Mouse (Mus musculus): ENCODE results near the gene Tenm4. TPM values are rescaled to one million over a fixed set of nuclear protein-coding genes. Genes with fewer than 3 reads are reported as not detected.

The Tenm4 gene
- total and polyA plus RNA-seq, 3 experiments, result 9.2 to 15.2 TPM; not detected in 1

GRCm38 (mm10) chr7:96705307-96706129, 534.5 kb downstream of the Tenm4 start (continued):
- peak; percentile 85 for TF ChIP-seq MXI1 (IDR thresholded peaks at IDR 0.05; ENCODE audit: low read depth, low read length)
- peak; percentile 98 for TF ChIP-seq GATA1 (IDR thresholded peaks at IDR 0.05; ENCODE audit: low read depth, low read length)
- TF ChIP-seq KAT2A (conservative IDR thresholded peaks at IDR 0.05; ENCODE audit: low read depth, low read length), result no peak
- peak; percentile 97 for TF ChIP-seq ZMIZ1 (IDR thresholded peaks at IDR 0.05; ENCODE audit: low read depth, low read length)
- TF ChIP-seq ZNF384 (IDR thresholded peaks at IDR 0.05; ENCODE audit: low read depth, low read length), result no peak
- 0 out of 2 replicates have a peak, but pooled peaks have one; percentile 72 for TF ChIP-seq CHD1 (IDR thresholded peaks at IDR 0.05; ENCODE audit: low read depth, low read length)
- peak; percentile 94 for TF ChIP-seq TCF12 (IDR thresholded peaks at IDR 0.05; ENCODE audit: low read depth, low read length)
- peak; percentile 65 for TF ChIP-seq MYB (IDR thresholded peaks at IDR 0.05; ENCODE audit: low read depth, low read length)
- TF ChIP-seq USF1 (IDR thresholded peaks at IDR 0.05; ENCODE audit: low read depth, low read length), result 0 out of 2 replicates have a peak, but pooled peaks have one; percentile 47
- TF ChIP-seq POLR2AphosphoS5 (IDR thresholded peaks at IDR 0.05; ENCODE audit: borderline replicate concordance, low read depth, low read length), result no peak
- no peak for TF ChIP-seq E2F4 (IDR thresholded peaks at IDR 0.05; ENCODE audit: borderline replicate concordance, low read depth, low read length)
- peak; percentile 66; the same call in 1 of the 2 replicates for TF ChIP-seq BHLHE40 (IDR thresholded peaks at IDR 0.05; ENCODE audit: borderline replicate concordance, low read depth, low read length)
- TF ChIP-seq ELF1 (IDR thresholded peaks at IDR 0.05; ENCODE audit: low read depth, low read length), result no peak; the same call in 1 of the 2 replicates
- TF ChIP-seq CTCF (IDR thresholded peaks at IDR 0.05 in 2 of 3, conservative IDR thresholded peaks at IDR 0.05 in 1 of 3; ENCODE audit: control insufficient read depth in 1 of 3, insufficient read depth in 1 of 3, low read depth in 2 of 3, low read length in 3 of 3, poor library complexity in 1 of 3, severe bottlenecking in 1 of 3), result no peak
- peak; percentile 76 for TF ChIP-seq NELFE (IDR thresholded peaks at IDR 0.05; ENCODE audit: low read depth, low read length)
- no peak for TF ChIP-seq UBTF (IDR thresholded peaks at IDR 0.05; ENCODE audit: borderline replicate concordance, insufficient read depth, low read depth, low read length)
- no peak for TF ChIP-seq SMC3 (IDR thresholded peaks at IDR 0.05; ENCODE audit: low read depth, low read length)
- TF ChIP-seq TBP (IDR thresholded peaks at IDR 0.05; ENCODE audit: low read depth, low read length), result peak; percentile 94
- peak; percentile 98 for TF ChIP-seq MYC (IDR thresholded peaks at IDR 0.05; ENCODE audit: low read depth, low read length)
- TF ChIP-seq EP300 (IDR thresholded peaks at IDR 0.05; ENCODE audit: low read depth in 1 of 2, low read length in 2 of 2), result peak; percentile 98 to 99

DNA sequence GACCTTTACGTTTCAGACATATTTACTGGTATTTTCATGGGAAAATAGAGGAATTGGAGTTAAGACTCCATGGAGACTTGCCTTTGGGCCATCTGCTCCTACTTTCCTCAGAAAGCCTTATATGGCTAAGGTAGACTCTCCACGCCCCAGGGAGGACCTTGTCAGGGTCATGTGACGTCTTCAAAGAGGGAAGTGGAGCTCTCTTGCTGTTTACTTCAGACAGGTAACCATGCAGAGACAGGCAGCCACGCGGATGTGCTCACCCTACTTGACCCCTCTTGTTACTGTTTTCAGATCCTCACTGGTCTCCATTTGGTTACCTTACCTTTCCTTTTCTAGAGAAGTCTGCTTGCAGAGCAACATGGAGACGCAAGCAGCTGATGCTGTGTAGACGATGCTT, 535.5 kb downstream of the Tenm4 start:
- Histone ChIP-seq H3K27me3 (ENCODE audit: control insufficient read depth in 1 of 2, insufficient read depth in 2 of 2, low read length in 2 of 2) (no peaks in the 10 kb centered on the region), H3K27ac (ENCODE audit: control insufficient read depth, low read depth, low read length) (peak overlapping the region; percentile 65), H3K4me3 (ENCODE audit: control insufficient read depth in 1 of 2, insufficient read depth in 1 of 2, low read depth in 2 of 2, low read length in 2 of 2) (no peak overlapping the region), H3K36me3 (ENCODE audit: control insufficient read depth in 1 of 2, insufficient read depth in 2 of 2, low read length in 2 of 2) (peaks cover 0 to 54% of the 10 kb centered on the region in 2 experiments; a peak in 2 of 4 replicates), H3K9ac (ENCODE audit: control insufficient read depth, low read depth, low read length, poor library complexity, severe bottlenecking) (peak overlapping the region; percentile 4; the same call in 1 of the 2 replicates), H3K79me2 (ENCODE audit: control insufficient read depth, insufficient read depth, low read length, poor library complexity) (no peaks in the 10 kb centered on the region; the same call in 1 of the 2 replicates), H3K4me1 (ENCODE audit: control insufficient read depth in 1 of 2, insufficient read depth in 2 of 2, low read length in 2 of 2) (peaks cover 35 to 79% of the 10 kb centered on the region in 2 experiments), H3K9me3 (replicated peaks; ENCODE audit: insufficient read depth, low read length) (no peaks in the 10 kb centered on the region)
- TF ChIP-seq USF1 (IDR thresholded peaks at IDR 0.05; ENCODE audit: low read depth, low read length) (peak; percentile 86), TBP (IDR thresholded peaks at IDR 0.05; ENCODE audit: low read depth, low read length) (0 out of 2 replicates have a peak, but pooled peaks have one; percentile 20), SMC3 (IDR thresholded peaks at IDR 0.05; ENCODE audit: low read depth, low read length) (no peak), HCFC1 (IDR thresholded peaks at IDR 0.05; ENCODE audit: low read depth, low read length) (no peak), CHD2 (IDR thresholded peaks at IDR 0.05; ENCODE audit: low read length) (no peak), USF2 (IDR thresholded peaks at IDR 0.05; ENCODE audit: borderline replicate concordance in 1 of 2, insufficient read depth in 1 of 2, low read depth in 1 of 2, low read length in 2 of 2) (0 out of 4 replicates have a peak, but pooled peaks of 1 of the 2 experiments have one; percentile 31)
- no peak for DNase-seq (ENCODE audit: low read depth, low spot score)
